ENCODE assay signal across 8 mouse cellular contexts in the genomic region with DNA sequence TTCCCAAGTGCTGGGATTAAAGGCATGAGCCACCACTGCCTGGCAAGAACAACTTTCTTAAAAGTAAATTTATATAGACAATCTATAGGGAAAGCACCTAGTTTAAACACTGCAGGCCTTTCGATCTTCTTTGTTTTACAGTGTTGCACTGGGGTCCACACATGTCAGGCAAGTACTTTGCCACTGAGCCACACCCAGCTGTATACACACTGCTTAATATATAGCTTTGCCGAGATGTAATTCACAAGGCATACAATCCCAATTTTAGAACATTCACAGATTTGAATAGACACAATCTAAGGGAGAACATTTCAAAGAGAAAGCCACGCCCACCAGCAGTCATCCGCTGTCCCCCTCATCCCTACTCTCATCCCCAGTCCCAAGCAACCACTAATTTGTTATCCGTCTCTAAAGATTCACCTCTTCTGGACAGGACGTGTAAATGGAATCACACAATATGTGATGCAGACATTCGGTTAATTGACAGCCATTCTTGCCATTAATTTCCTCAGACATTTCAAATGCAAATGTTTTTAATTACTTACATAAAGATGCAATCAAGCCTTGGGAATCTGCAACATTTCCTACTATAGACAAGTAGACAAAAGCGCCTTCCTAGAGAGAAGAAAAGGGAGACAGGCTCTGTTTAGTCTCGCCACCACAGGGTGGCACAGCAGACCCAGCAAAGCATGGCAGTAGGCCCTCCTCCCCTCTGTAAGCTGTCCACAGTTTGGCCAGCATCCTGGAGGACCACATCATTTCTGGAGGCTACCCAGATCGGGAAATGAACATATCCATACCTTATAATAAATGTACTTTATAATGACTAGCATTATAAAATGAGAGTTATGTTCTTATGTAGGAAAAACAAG. TPM values are rescaled to one million over a fixed set of nuclear protein-coding genes. Genes with fewer than 3 reads are reported as not detected.
DNase-seq lines count a peak whose midpoint lies in the region; ATAC-seq and TF ChIP-seq lines count a peak whose summit lies in the region.

No protein-coding gene starts in this region.

- no peak overlapping the region for H3K4me2 ChIP-seq in hindbrain, embryonic 13.5 days
- no peak overlapping the region for H3K4me2 ChIP-seq in hindbrain, embryonic 11.5 days (replicated peaks; ENCODE audit: low read depth, low read length)

- no peak for DNase-seq in hindbrain, embryonic 11.5 days (ENCODE audit: low spot score)
- DNase-seq in testis, postnatal 10 days (ENCODE audit: low spot score) = no peak
- peak; percentile 19 to 24 for DNase-seq in layer of hippocampus, postnatal 36 days
- no peak for DNase-seq in thymus, adult 18-20 months
- no peak for DNase-seq in gastrocnemius, adult 8-10 months (ENCODE audit: low spot score in 2 of 2)
- DNase-seq in gastrocnemius, adult 18-20 months (ENCODE audit: low spot score) = no peak

- H3K27me3 ChIP-seq in hindbrain, embryonic 13.5 days = no peaks in the 10 kb centered on the region
- no peaks in the 10 kb centered on the region for H3K27me3 ChIP-seq in hindbrain, embryonic 11.5 days (ENCODE audit: control insufficient read depth, insufficient read depth, low read length)
- no peaks in the 10 kb centered on the region for H3K27me3 ChIP-seq in testis, adult 2 months (ENCODE audit: control insufficient read depth, insufficient read depth, low read length)

- H3K9ac ChIP-seq in hindbrain, embryonic 13.5 days = no peak overlapping the region
- H3K9ac ChIP-seq in hindbrain, embryonic 11.5 days (ENCODE audit: low read depth, low read length) = no peak overlapping the region

- 52% methylated on average over 10 of the region's 10 CpGs for WGBS in hindbrain, embryonic 13.5 days
- 68% methylated on average over 10 of the region's 10 CpGs for WGBS in hindbrain, embryonic 11.5 days

- H3K27ac ChIP-seq in hindbrain, embryonic 13.5 days = no peak overlapping the region
- H3K27ac ChIP-seq in hindbrain, embryonic 11.5 days (ENCODE audit: low read depth, low read length) = no peak overlapping the region
- H3K27ac ChIP-seq in testis, adult 2 months (ENCODE audit: control insufficient read depth, insufficient read depth, low read depth, low read length) = no peak overlapping the region

- peak; percentile 17; the same call in 1 of the 2 replicates for TF ChIP-seq CTCF in testis, adult 2 months (IDR thresholded peaks at IDR 0.05; ENCODE audit: control insufficient read depth, insufficient read depth, insufficient replicate concordance, low read depth, low read length)

- TF ChIP-seq POLR2A in testis, adult 2 months (IDR thresholded peaks at IDR 0.05; ENCODE audit: control insufficient read depth, low read depth, low read length) = no peak

- H3K4me3 ChIP-seq in hindbrain, embryonic 13.5 days = no peak overlapping the region
- no peak overlapping the region for H3K4me3 ChIP-seq in hindbrain, embryonic 11.5 days (ENCODE audit: low read depth, low read length)
- no peak overlapping the region for H3K4me3 ChIP-seq in testis, adult 2 months (ENCODE audit: control insufficient read depth, low read depth, low read length)

- H3K9me3 ChIP-seq in hindbrain, embryonic 13.5 days = no peaks in the 10 kb centered on the region
- H3K9me3 ChIP-seq in hindbrain, embryonic 11.5 days (ENCODE audit: control insufficient read depth, low read length) = no peaks in the 10 kb centered on the region

- no peaks in the 10 kb centered on the region; the same call in 1 of the 2 replicates for H3K4me1 ChIP-seq in hindbrain, embryonic 13.5 days (replicated peaks)
- H3K4me1 ChIP-seq in hindbrain, embryonic 11.5 days (replicated peaks; ENCODE audit: control insufficient read depth, insufficient read depth, low read length) = no peaks in the 10 kb centered on the region
- H3K4me1 ChIP-seq in testis, adult 2 months (ENCODE audit: control insufficient read depth, insufficient read depth, low read length) = no peaks in the 10 kb centered on the region; the same call in 1 of the 2 replicates

- H3K36me3 ChIP-seq in hindbrain, embryonic 13.5 days = no peaks in the 10 kb centered on the region
- no peaks in the 10 kb centered on the region for H3K36me3 ChIP-seq in hindbrain, embryonic 11.5 days (ENCODE audit: control insufficient read depth, insufficient read depth, low read length)
- no peaks in the 10 kb centered on the region for H3K36me3 ChIP-seq in testis, adult 2 months (ENCODE audit: control insufficient read depth, insufficient read depth, low read length)

- ATAC-seq in hindbrain, embryonic 13.5 days (ENCODE audit: low FRiP score) = peak; percentile 74
- ATAC-seq in hindbrain, embryonic 11.5 days (ENCODE audit: low FRiP score) = no peak

RNA-seq across cellular contexts. Expression of a gene that starts 13.2 kb away (rescaled TPM):
- 10.3 and 10.7 TPM in 2 replicates for polyA plus RNA-seq in hindbrain, embryonic 13.5 days (2015; fragmentation: Nextera tagmentation; extraction: Ambion mirVana)
- polyA plus RNA-seq in hindbrain, embryonic 11.5 days (2014; fragmentation: Nextera tagmentation; extraction: Ambion mirVana) = 9.2 and 10.3 TPM in 2 replicates
- polyA plus RNA-seq in testis, adult 2 months (2012; rRNA removed) = 0.55 and 0.84 TPM in 2 replicates
- total RNA-seq in layer of hippocampus, postnatal 36 days (2021) = 1 to 10 TPM; 5.3 to 6.3 TPM
- total RNA-seq in gastrocnemius, adult 8-10 months (2022) = 1 to 10 TPM in 3 of 4 experiments, under 1 TPM in 1; 0.99 to 1.5 (median 1.2) TPM
- 1 to 10 TPM; 1.1 to 1.3 TPM for total RNA-seq in gastrocnemius, adult 18-20 months (2021)

RNA-seq across cellular contexts. Expression of a gene that starts 37.5 kb away (rescaled TPM):
- 0.36 and 0.43 TPM in 2 replicates for polyA plus RNA-seq in hindbrain, embryonic 13.5 days (2015; fragmentation: Nextera tagmentation; extraction: Ambion mirVana)
- 0.56 and 0.66 TPM in 2 replicates for polyA plus RNA-seq in hindbrain, embryonic 11.5 days (2014; fragmentation: Nextera tagmentation; extraction: Ambion mirVana)
- polyA plus RNA-seq in testis, adult 2 months (2012; rRNA removed) = 17.4 and 18.5 TPM in 2 replicates
- total RNA-seq in layer of hippocampus, postnatal 36 days (2021) = under 1 TPM; 0.22 to 0.68 TPM
- under 1 TPM in 1 of 4 experiments, not detected in 3; 0.83 TPM for total RNA-seq in gastrocnemius, adult 8-10 months (2022)
- under 1 TPM; 0.16 to 0.24 TPM for total RNA-seq in gastrocnemius, adult 18-20 months (2021)

Comparison
In these comparisons a context has a peak if more than half of its experiments do, and no peak if none do; other contexts are left out.
1. DNase-seq: peak in layer of hippocampus, postnatal 36 days (2 of 2); none in hindbrain, embryonic 11.5 days (single experiment), testis, postnatal 10 days (single experiment), thymus, adult 18-20 months (0 of 2), gastrocnemius, adult 8-10 months (0 of 2) and gastrocnemius, adult 18-20 months (single experiment).